Comparison of ENCODE assay signal across 26 mouse cellular contexts in genomic region chr11:117182808-117183207, GRCm38 (mm10).
"Had no signal": no experiment of that assay in that cellular context is flagged by ENCODE, and none has a peak within 500 bp of the region (broad histone marks: within the 10 kb centered on the region; RNA-seq: fewer than 3 reads in every experiment).

No protein-coding gene starts in this region.

- H3K4me1 ChIP-seq: heart, embryonic 12.5 days; liver, embryonic 13.5 days had no signal

- H3K27me3 ChIP-seq: heart, embryonic 12.5 days; intestine, embryonic 15.5 days; limb, embryonic 12.5 days had no signal

- H3K9ac ChIP-seq: heart, embryonic 12.5 days; hindbrain, embryonic 12.5 days; hindbrain, embryonic 14.5 days; intestine, embryonic 15.5 days; limb, embryonic 12.5 days; liver, embryonic 13.5 days had no signal

- DNase-seq: gastrocnemius, postnatal 14 days; gastrocnemius, postnatal 36 days; heart, adult 11 months; heart, adult 2 months; heart, postnatal 10 days; heart, postnatal 4 days; kidney, adult 18-20 months; kidney, adult 8-10 months; kidney, postnatal 10 days; kidney, postnatal 25 days; kidney, postnatal 4 days; liver; liver, embryonic 13.5 days had no signal

- H3K4me3 ChIP-seq: heart, adult 2 months; heart, embryonic 12.5 days; hindbrain, embryonic 10.5 days; hindbrain, embryonic 12.5 days; intestine, embryonic 15.5 days; layer of hippocampus, adult 2 months; left cerebral cortex, adult 2 months; limb, embryonic 10.5 days; limb, embryonic 12.5 days; liver, embryonic 13.5 days had no signal

- H3K27ac ChIP-seq: heart, adult 2 months; hindbrain, embryonic 10.5 days; hindbrain, embryonic 12.5 days; hindbrain, embryonic 14.5 days; intestine, embryonic 15.5 days; layer of hippocampus, adult 2 months; left cerebral cortex, adult 2 months; limb, embryonic 10.5 days; limb, embryonic 12.5 days; liver, embryonic 13.5 days had no signal

- H3K4me2 ChIP-seq: heart, embryonic 12.5 days; hindbrain, embryonic 12.5 days; hindbrain, embryonic 14.5 days; intestine, embryonic 15.5 days; limb, embryonic 12.5 days; liver, embryonic 11.5 days; liver, embryonic 13.5 days had no signal

- H3K36me3 ChIP-seq: heart, embryonic 12.5 days; hindbrain, embryonic 10.5 days; hindbrain, embryonic 12.5 days; intestine, embryonic 15.5 days; limb, embryonic 10.5 days; limb, embryonic 12.5 days; liver, embryonic 13.5 days had no signal

- ATAC-seq: hindbrain, embryonic 16.5 days; inflammation-experienced regulatory T-cells, adult 6 months; intestine, embryonic 15.5 days; intestine, postnatal 0 days had no signal
